Mouse (Mus musculus): Measurements from ENCODE around the gene Igfn1.
A peak's percentile ranks its signal among the peaks of the same experiment; 100 is the strongest.

The Igfn1 gene

GRCm38 (mm10) chr1:136006292-136006748 is at the start of gene Igfn1:
Igfn1 (minus strand) TSS chr1:136006342.
- no peak for DNase-seq (ENCODE audit: low read depth, low spot score)

DNA sequence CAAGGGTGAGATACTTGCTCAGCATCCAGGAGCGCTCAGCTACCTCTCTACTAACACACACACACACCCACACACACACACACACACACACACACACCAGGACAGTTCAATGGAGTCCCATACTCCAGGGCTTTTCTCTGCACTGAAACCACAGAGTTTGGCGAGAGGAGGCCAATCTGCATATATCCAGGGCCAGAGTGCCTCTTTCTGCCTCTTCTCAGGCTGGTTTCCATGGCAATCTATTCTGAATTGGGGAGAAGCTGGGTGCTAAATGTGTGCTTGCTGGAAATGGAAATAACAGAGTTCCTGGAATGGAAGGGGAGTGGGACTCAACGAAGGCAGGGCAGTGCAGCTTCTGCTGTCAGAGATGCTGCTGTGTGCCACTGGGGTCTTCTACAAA is 49.6 kb upstream of the Igfn1 start:
- DNase-seq (ENCODE audit: low read depth, low spot score), result no peak

GRCm38 (mm10) chr1:136052547-136052946 is 46.4 kb upstream of the Igfn1 start, which contains the start of gene Cacna1s:
Cacna1s (plus strand) TSS chr1:136052750.
- no peak for DNase-seq (ENCODE audit: low read depth, low spot score)

GRCm38 (mm10) chr1:136051465-136051864 is 45.3 kb upstream of the Igfn1 start:
- peak; percentile 19 for DNase-seq (ENCODE audit: low read depth, low spot score)

DNA sequence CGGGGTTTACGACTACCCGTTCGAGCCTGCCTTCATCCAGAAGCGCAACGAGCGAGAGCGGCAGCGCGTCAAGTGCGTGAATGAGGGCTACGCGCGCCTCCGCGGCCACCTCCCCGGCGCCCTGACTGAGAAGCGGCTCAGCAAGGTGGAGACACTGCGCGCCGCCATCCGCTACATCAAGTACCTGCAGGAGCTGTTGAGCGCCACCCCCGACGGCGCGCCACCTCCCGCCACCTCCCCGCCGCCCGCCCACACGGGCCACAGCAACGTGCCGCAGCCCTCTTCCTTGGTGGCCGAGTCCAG is 44.8 kb upstream of the Igfn1 start:
- DNase-seq (ENCODE audit: low read depth, low spot score), result peak; percentile 39

- no peak for DNase-seq (ENCODE audit: low read depth, low spot score)
Measured at GRCm38 (mm10) chr1:136050312-136051012, 44.3 kb upstream of the Igfn1 start, which contains the start of gene Ascl5. Ascl5 (plus strand) TSS chr1:136050804.

GRCm38 (mm10) chr1:136047894-136048293 is 41.8 kb upstream of the Igfn1 start:
- no peak for DNase-seq (ENCODE audit: low read depth, low spot score)

DNA sequence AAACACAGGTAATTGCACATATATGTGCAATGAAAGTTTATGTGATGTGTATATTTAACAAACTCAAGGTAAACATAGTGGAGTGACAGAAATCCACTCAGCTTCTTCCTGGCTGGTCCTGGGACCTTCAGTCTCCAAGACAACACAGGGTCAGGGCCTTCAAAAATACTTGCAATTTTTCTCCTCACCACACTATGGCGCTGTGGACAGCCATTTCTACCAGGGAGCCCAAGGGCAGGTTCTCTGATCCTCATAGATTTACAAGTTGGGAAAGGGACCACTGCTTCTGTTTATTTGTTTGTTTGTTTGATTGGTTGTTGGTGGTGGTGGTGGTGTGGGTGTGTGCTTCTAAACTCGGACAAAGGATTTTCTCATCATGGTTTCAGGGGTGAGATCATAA is 41.3 kb upstream of the Igfn1 start:
- no peak for DNase-seq (ENCODE audit: low read depth, low spot score)

DNA sequence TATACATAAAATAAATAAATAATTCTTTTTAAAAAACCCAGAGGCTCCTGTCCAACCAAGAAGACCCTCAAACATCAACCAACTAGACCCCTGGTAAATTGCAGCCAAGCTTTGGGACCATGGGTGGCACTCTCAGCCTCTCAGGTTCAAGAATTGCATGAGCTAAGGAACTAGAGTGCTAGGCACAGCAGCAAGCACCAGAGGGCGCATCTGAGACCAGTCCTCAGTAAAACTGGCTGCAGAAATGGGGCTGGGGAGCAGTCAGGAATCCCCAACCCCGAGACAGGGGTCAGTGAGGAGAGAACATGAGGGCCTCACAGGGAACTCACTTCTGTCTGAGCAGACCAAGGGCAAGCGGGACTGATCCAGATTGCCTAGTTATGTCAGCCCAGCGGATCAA is 39.6 kb upstream of the Igfn1 start:
- peak; percentile 48 for DNase-seq (ENCODE audit: low read depth, low spot score)

GRCm38 (mm10) chr1:136040874-136041273 is 34.7 kb upstream of the Igfn1 start:
- no peak for DNase-seq (ENCODE audit: low read depth, low spot score)

DNA sequence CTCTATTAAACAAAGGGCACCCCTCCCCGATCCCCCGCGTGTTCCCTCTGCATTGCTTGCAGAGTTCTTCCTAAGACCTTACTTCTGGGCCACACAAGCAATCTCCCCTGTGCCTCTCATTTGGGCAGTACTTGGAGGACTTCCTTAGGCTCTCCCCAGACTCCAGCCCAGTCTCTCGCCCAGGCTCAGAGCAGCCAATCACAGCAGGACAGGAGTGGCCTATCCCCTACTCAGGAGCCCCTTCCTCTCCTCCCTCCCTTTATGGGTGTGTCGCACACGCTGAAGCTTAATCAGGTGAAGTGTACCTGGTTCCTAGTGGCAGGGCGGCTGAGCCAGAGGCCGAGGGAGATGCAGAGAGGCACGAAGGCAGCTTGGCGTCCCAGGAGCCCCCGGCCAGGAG is 34.3 kb upstream of the Igfn1 start:
- DNase-seq (ENCODE audit: low read depth, low spot score), result no peak

GRCm38 (mm10) chr1:136038746-136039538 is 32.8 kb upstream of the Igfn1 start:
- no peak for DNase-seq (ENCODE audit: low read depth, low spot score)

GRCm38 (mm10) chr1:136032961-136033360 is 26.8 kb upstream of the Igfn1 start:
- no peak for DNase-seq (ENCODE audit: low read depth, low spot score)

DNA sequence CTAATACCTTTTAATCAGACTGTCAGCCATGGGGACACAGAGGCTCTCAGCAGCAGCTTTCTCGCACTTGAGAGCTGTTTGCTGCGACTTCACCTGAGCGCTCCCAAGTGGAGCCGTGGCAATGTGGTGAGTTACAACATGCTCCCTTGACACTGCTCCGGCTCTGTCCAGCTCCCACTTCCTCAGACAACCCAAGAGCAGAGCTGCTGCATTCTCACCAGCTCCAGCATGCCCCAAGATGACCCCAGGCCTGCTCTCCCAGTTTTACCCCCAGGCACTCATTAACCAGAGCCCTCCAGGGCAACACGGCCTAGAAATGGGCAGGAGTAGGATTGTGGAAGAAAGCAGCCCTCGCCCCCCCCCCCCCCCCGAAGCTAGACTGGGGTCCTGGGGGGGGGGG is 25.6 kb upstream of the Igfn1 start:
- no peak for DNase-seq (ENCODE audit: low read depth, low spot score)

GRCm38 (mm10) chr1:136030201-136030600 is 24.1 kb upstream of the Igfn1 start:
- DNase-seq (ENCODE audit: low read depth, low spot score), result no peak

- DNase-seq (ENCODE audit: low read depth, low spot score), result peak; percentile 48
Measured at GRCm38 (mm10) chr1:136018390-136019189, 12.4 kb upstream of the Igfn1 start.

DNA sequence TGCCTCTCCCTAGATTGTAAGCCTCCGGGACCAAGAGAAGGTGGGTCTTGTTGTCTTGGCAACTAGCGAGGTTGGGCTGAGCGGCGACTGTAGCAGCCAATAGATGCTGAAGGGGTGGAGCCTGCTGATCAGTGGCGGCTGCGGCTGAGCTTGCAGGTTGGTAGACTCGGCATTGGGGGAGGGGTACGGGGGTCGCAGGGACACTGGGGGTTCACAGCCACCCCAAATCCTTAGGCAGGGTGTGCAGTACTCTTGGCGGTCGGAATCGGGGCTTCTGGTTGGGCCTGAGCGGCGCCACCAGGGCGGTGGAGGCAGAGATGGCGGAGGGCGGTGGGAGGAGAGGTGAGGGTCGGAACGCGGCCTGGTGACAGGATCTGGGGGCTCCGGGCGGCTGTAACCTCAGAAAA is 11.8 kb upstream of the Igfn1 start:
- DNase-seq (ENCODE audit: low read depth, low spot score), result peak; percentile 86

GRCm38 (mm10) chr1:136017307-136017706 is 11.2 kb upstream of the Igfn1 start:
- DNase-seq (ENCODE audit: low read depth, low spot score), result no peak

DNA sequence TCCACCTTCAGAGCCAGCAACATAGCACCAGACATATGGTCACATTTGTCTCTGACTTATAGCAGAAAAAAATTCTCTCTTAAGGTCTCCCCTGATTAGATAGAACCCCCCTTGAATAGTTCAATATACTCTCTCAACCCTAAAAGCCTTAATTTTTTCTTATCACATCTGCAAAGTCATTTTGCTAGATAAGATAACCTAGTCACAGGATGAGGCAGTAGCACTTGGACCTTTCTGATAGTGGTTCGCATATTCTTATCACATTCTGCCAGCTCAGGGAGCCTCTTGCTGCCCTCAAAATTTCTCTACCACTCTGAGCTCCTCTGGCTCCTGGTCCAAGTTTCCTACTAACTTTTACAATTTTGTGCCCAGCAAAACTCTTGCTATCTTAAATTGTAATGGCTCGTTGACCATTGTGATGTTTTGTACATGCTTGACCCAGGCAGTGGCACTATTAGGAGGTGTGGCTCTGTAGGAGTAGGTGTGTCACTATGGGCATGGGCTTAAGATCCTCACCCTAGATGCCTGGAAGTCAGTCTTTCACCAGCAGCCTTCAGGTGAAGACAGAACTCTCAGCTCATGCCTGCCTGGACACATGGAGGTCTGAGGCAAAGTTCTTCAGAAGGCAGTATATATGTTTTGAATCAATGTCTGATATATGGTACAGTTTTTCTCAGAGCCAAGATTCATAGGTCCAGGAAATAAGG is 8.8 kb upstream of the Igfn1 start:
- DNase-seq (ENCODE audit: low read depth, low spot score), result no peak

- DNase-seq (ENCODE audit: low read depth, low spot score), result no peak
Measured at GRCm38 (mm10) chr1:136013513-136013912, 7.4 kb upstream of the Igfn1 start.

DNA sequence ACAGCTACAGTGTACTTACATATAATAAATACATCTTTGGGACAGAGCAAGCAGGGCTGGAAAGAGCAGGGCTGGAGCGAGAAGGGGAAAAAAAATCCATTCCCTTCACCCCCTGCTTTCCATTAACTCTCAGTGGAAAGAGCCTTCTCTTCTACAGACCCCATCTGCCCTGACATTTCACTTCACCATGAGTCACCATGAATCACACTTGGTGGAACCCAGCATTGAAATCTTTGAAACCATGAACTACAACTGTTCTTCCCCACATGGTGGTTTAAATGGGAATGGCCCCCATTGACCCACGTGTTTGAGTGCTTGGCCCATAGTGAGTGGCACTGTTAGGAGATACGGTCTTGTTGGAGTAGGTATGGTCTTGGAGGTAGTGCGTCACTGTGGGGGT is 4.1 kb upstream of the Igfn1 start:
- no peak for DNase-seq (ENCODE audit: low read depth, low spot score)

- no peak for DNase-seq (ENCODE audit: low read depth, low spot score)
Measured at GRCm38 (mm10) chr1:136008159-136008533, 2.0 kb upstream of the Igfn1 start.
